Comparison of ENCODE assay signal across 8 mouse cellular contexts in the genomic region with DNA sequence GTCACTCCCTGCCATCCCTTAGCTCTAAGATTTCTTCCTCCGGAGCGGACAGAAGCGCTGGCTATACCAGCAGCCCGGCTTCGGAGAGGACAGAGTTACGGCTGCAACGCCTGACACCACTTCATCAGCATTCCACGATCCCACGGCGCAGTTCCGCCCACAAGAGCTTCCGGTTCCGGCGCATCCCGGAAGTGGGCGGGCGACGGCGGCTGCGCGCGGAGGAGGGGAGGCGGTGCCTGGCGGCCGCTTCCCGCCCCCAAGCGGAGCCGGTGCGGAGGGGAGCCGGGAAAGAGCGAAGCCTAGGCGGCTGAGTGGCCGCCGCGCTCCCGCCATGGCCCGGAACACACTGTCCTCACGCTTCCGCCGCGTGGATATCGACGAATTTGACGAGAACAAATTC. TPM values are rescaled to one million over a fixed set of nuclear protein-coding genes. Genes with fewer than 3 reads are reported as not detected.
DNase-seq lines count a peak whose midpoint lies in the region; ATAC-seq and TF ChIP-seq lines count a peak whose summit lies in the region.

No protein-coding gene starts in this region.

- intact Hi-C loops in heart, postnatal 10 days (cut with DNase I) = no loop called here

- DNase-seq in ES-CJ7 (ENCODE audit: low read depth, low spot score) = peak; percentile 91
- DNase-seq in heart, postnatal 10 days = peak; percentile 96 to 97
- DNase-seq in kidney, postnatal 4 days = peak; percentile 95 to 97
- peak; percentile 95 for DNase-seq in stomach, postnatal 0 days (ENCODE audit: low spot score)

- no peaks in the 10 kb centered on the region for H3K27me3 ChIP-seq in forebrain, embryonic 13.5 days
- no peaks in the 10 kb centered on the region for H3K27me3 ChIP-seq in liver, embryonic 16.5 days (ENCODE audit: control insufficient read depth, insufficient read depth, low read depth, low read length)
- no peaks in the 10 kb centered on the region for H3K27me3 ChIP-seq in neural tube, embryonic 12.5 days (replicated peaks)
- no peaks in the 10 kb centered on the region for H3K27me3 ChIP-seq in stomach, postnatal 0 days (ENCODE audit: control insufficient read depth, insufficient read depth, low read length)

- peak; percentile 20 for TF ChIP-seq CTCF in stomach, postnatal 0 days (IDR thresholded peaks at IDR 0.05; ENCODE audit: low read depth)

- peak overlapping the region; percentile 97 for H3K4me2 ChIP-seq in forebrain, embryonic 13.5 days
- peak overlapping the region; percentile 92 for H3K4me2 ChIP-seq in liver, embryonic 16.5 days (ENCODE audit: low read depth, low read length)
- H3K4me2 ChIP-seq in neural tube, embryonic 12.5 days (replicated peaks) = peak overlapping the region; percentile 94
- peak overlapping the region; percentile 92 for H3K4me2 ChIP-seq in stomach, postnatal 0 days (replicated peaks; ENCODE audit: low read depth)

- H3K27ac ChIP-seq in forebrain, embryonic 13.5 days = peak overlapping the region; percentile 90
- H3K27ac ChIP-seq in liver, embryonic 16.5 days (ENCODE audit: low read length) = peak overlapping the region; percentile 96
- H3K27ac ChIP-seq in neural tube, embryonic 12.5 days = peak overlapping the region; percentile 78
- H3K27ac ChIP-seq in stomach, postnatal 0 days (replicated peaks) = peak overlapping the region; percentile 97

- TF ChIP-seq EP300 in stomach, postnatal 0 days (optimal IDR thresholded peaks at IDR 0.05) = peak; percentile 52

- peak overlapping the region; percentile 96 for H3K9ac ChIP-seq in forebrain, embryonic 13.5 days
- peak overlapping the region; percentile 82 for H3K9ac ChIP-seq in liver, embryonic 16.5 days (ENCODE audit: low read depth, low read length)
- H3K9ac ChIP-seq in neural tube, embryonic 12.5 days = peak overlapping the region; percentile 80
- peak overlapping the region; percentile 94 for H3K9ac ChIP-seq in stomach, postnatal 0 days (ENCODE audit: low read length)

- H3K4me3 ChIP-seq in forebrain, embryonic 13.5 days = peak overlapping the region; percentile 93
- peak overlapping the region; percentile 91 for H3K4me3 ChIP-seq in liver, embryonic 16.5 days (ENCODE audit: low read depth, low read length)
- peak overlapping the region; percentile 88 for H3K4me3 ChIP-seq in neural tube, embryonic 12.5 days
- peak overlapping the region; percentile 87 for H3K4me3 ChIP-seq in stomach, postnatal 0 days (ENCODE audit: low read depth, low read length)

- peaks cover 58% of the 10 kb centered on the region for H3K4me1 ChIP-seq in forebrain, embryonic 13.5 days
- H3K4me1 ChIP-seq in liver, embryonic 16.5 days (ENCODE audit: control insufficient read depth, low read depth, low read length) = peaks cover 55% of the 10 kb centered on the region
- peaks cover 39% of the 10 kb centered on the region for H3K4me1 ChIP-seq in neural tube, embryonic 12.5 days
- peaks cover 6% of the 10 kb centered on the region for H3K4me1 ChIP-seq in stomach, postnatal 0 days (replicated peaks; ENCODE audit: control insufficient read depth, insufficient read depth)

- ATAC-seq in cerebellum, adult (ENCODE audit: insufficient number of reproducible peaks, low FRiP score, low TSS enrichment) = peak; percentile 75
- peak; percentile 88 for ATAC-seq in forebrain, embryonic 13.5 days
- peak; percentile 84 for ATAC-seq in liver, embryonic 16.5 days (ENCODE audit: low read depth)
- ATAC-seq in neural tube, embryonic 12.5 days (ENCODE audit: low FRiP score, low read depth) = peak; percentile 86
- peak; percentile 86 for ATAC-seq in stomach, postnatal 0 days (ENCODE audit: low FRiP score, low TSS enrichment)

- no peaks in the 10 kb centered on the region for H3K9me3 ChIP-seq in forebrain, embryonic 13.5 days (replicated peaks)
- no peaks in the 10 kb centered on the region for H3K9me3 ChIP-seq in liver, embryonic 16.5 days (replicated peaks; ENCODE audit: control insufficient read depth, low read length)
- no peaks in the 10 kb centered on the region for H3K9me3 ChIP-seq in neural tube, embryonic 12.5 days
- H3K9me3 ChIP-seq in stomach, postnatal 0 days (ENCODE audit: control insufficient read depth, low read length) = no peaks in the 10 kb centered on the region

- H3K36me3 ChIP-seq in forebrain, embryonic 13.5 days (ENCODE audit: poor library complexity, severe bottlenecking) = peaks cover 17% of the 10 kb centered on the region
- H3K36me3 ChIP-seq in liver, embryonic 16.5 days (ENCODE audit: control insufficient read depth, insufficient read depth) = peaks cover under 1% of the 10 kb centered on the region
- H3K36me3 ChIP-seq in neural tube, embryonic 12.5 days = peaks cover 12% of the 10 kb centered on the region
- H3K36me3 ChIP-seq in stomach, postnatal 0 days (ENCODE audit: control insufficient read depth, insufficient read depth, low read length) = peaks cover 4% of the 10 kb centered on the region

- under 1% methylated on average over 36 of the region's 44 CpGs for whole genome bisulfite sequencing in forebrain, embryonic 13.5 days
- under 1% methylated on average over 42 of the region's 44 CpGs for WGBS in liver, embryonic 16.5 days (ENCODE audit: insufficient replicate concordance)
- under 1% methylated on average over 43 of the region's 44 CpGs for WGBS in neural tube, embryonic 12.5 days
- WGBS in stomach, postnatal 0 days = under 1% methylated on average over 31 of the region's 44 CpGs

RNA-seq across cellular contexts. Expression of gene Rpl35, which starts 2.4 kb away (rescaled TPM):
- 803 and 1,001 TPM in 2 replicates for polyA plus RNA-seq in forebrain, embryonic 13.5 days (2015; fragmentation: Nextera tagmentation; extraction: Ambion mirVana)
- 100 to 1,000 TPM; 406 to 408 TPM for total RNA-seq in heart, postnatal 10 days (2021)
- polyA plus RNA-seq in liver, embryonic 16.5 days (2015; fragmentation: Nextera tagmentation; extraction: Ambion mirVana) = 456 and 532 TPM in 2 replicates
- 887 and 959 TPM in 2 replicates for polyA plus RNA-seq in neural tube, embryonic 12.5 days (2016; fragmentation: Nextera tagmentation; extraction: Ambion mirVana)
- 956 and 1,016 TPM in 2 replicates for polyA plus RNA-seq in stomach, postnatal 0 days (2015; fragmentation: Nextera tagmentation; extraction: Ambion mirVana)

RNA-seq across cellular contexts. Expression of gene Arpc5l, which starts 2.7 kb away (rescaled TPM):
- 138 and 148 TPM in 2 replicates for polyA plus RNA-seq in forebrain, embryonic 13.5 days (2015; fragmentation: Nextera tagmentation; extraction: Ambion mirVana)
- total RNA-seq in heart, postnatal 10 days (2021) = 10 to 100 TPM; 68.4 to 70.6 TPM
- 45.8 and 48.6 TPM in 2 replicates for polyA plus RNA-seq in liver, embryonic 16.5 days (2015; fragmentation: Nextera tagmentation; extraction: Ambion mirVana)
- 122 and 133 TPM in 2 replicates for polyA plus RNA-seq in neural tube, embryonic 12.5 days (2016; fragmentation: Nextera tagmentation; extraction: Ambion mirVana)
- polyA plus RNA-seq in stomach, postnatal 0 days (2015; fragmentation: Nextera tagmentation; extraction: Ambion mirVana) = 136 and 142 TPM in 2 replicates

RNA-seq across cellular contexts. Expression of gene Wdr38, which starts 10.6 kb away (rescaled TPM):
- polyA plus RNA-seq in forebrain, embryonic 13.5 days (2015; fragmentation: Nextera tagmentation; extraction: Ambion mirVana) = 1.6 and 2.1 TPM in 2 replicates
- total RNA-seq in heart, postnatal 10 days (2021) = under 1 TPM; 0.17 to 0.31 TPM
- polyA plus RNA-seq in liver, embryonic 16.5 days (2015; fragmentation: Nextera tagmentation; extraction: Ambion mirVana) = 0.70 and 0.85 TPM in 2 replicates
- polyA plus RNA-seq in neural tube, embryonic 12.5 days (2016; fragmentation: Nextera tagmentation; extraction: Ambion mirVana) = 1.6 and 2.0 TPM in 2 replicates
- 0.81 and 1.1 TPM in 2 replicates for polyA plus RNA-seq in stomach, postnatal 0 days (2015; fragmentation: Nextera tagmentation; extraction: Ambion mirVana)

RNA-seq across cellular contexts. Expression of gene Golga1, which starts 57.5 kb away (rescaled TPM):
- 38.2 and 38.3 TPM in 2 replicates for polyA plus RNA-seq in forebrain, embryonic 13.5 days (2015; fragmentation: Nextera tagmentation; extraction: Ambion mirVana)
- 10 to 100 TPM; 21.0 to 22.5 TPM for total RNA-seq in heart, postnatal 10 days (2021)
- 10.1 and 10.4 TPM in 2 replicates for polyA plus RNA-seq in liver, embryonic 16.5 days (2015; fragmentation: Nextera tagmentation; extraction: Ambion mirVana)
- 31.4 and 31.5 TPM in 2 replicates for polyA plus RNA-seq in neural tube, embryonic 12.5 days (2016; fragmentation: Nextera tagmentation; extraction: Ambion mirVana)
- polyA plus RNA-seq in stomach, postnatal 0 days (2015; fragmentation: Nextera tagmentation; extraction: Ambion mirVana) = 20.7 and 22.0 TPM in 2 replicates

Comparison
In these comparisons a context has a peak if more than half of its experiments do, and no peak if none do; other contexts are left out.
1. Peak in every context shown above with its lines: DNase-seq, ATAC-seq, H3K4me3 ChIP-seq and H3K27ac ChIP-seq.